Mouse (Mus musculus): ENCODE measurements around the gene Tnp2. TPM values are rescaled to one million over a fixed set of nuclear protein-coding genes. Genes with fewer than 3 reads are reported as not detected.

Gene Tnp2
- polyA plus RNA-seq, 1 experiment from 2014 or later: not detected

GRCm38 (mm10) chr16:10786782-10787547 is 1.5 kb downstream of the Tnp2 start:
- Histone ChIP-seq H3K4me1 (replicated peaks) (peaks cover 28% of the 10 kb centered on the region), H3K36me3 (no peaks in the 10 kb centered on the region), H3K27ac (peak overlapping the region; percentile 99; the same call in 1 of the 2 replicates), H3K9ac (no peak overlapping the region; the same call in 1 of the 2 replicates), H3K9me3 (no peaks in the 10 kb centered on the region), H3K4me3 (replicated peaks) (no peak overlapping the region), H3K4me2 (replicated peaks) (peak overlapping the region; percentile 91), H3K27me3 (replicated peaks) (no peaks in the 10 kb centered on the region)
- 59% methylated on average over 4 of the region's 4 CpGs for WGBS
- no peak for ATAC-seq

- Histone ChIP-seq H3K9me3 (no peaks in the 10 kb centered on the region), H3K27me3 (replicated peaks) (no peaks in the 10 kb centered on the region), H3K4me3 (replicated peaks) (peak overlapping the region; percentile 83), H3K4me1 (replicated peaks) (peaks cover 34% of the 10 kb centered on the region), H3K9ac (peak overlapping the region; percentile 71), H3K27ac (peak overlapping the region; percentile 99), H3K4me2 (replicated peaks) (peak overlapping the region; percentile 91), H3K36me3 (no peaks in the 10 kb centered on the region)
- WGBS: under 1% methylated on average over 9 of the region's 9 CpGs
- peak; percentile 46 for ATAC-seq
Measured at GRCm38 (mm10) chr16:10786288-10786687, 2.2 kb downstream of the Tnp2 start.

GRCm38 (mm10) chr16:10785371-10786231 is 2.9 kb downstream of the Tnp2 start, which contains the start of gene Socs1:
Socs1 (minus strand) TSS chr16:10785536.
- H3K36me3 ChIP-seq: no peaks in the 10 kb centered on the region
- under 1% methylated on average over 58 of the region's 59 CpGs for WGBS
- peaks cover 39% of the 10 kb centered on the region for H3K4me1 ChIP-seq (replicated peaks)
- no peaks in the 10 kb centered on the region for H3K27me3 ChIP-seq (replicated peaks)
- peak within 1 kb of the TSS; percentile 99 for H3K27ac ChIP-seq
- peak within 1 kb of the TSS; percentile 91 for H3K4me2 ChIP-seq (replicated peaks)
- peak within 1 kb of the TSS; percentile 83 for H3K4me3 ChIP-seq (replicated peaks)
- H3K9me3 ChIP-seq: no peaks in the 10 kb centered on the region
- ATAC-seq: peak; percentile 91
- peak within 1 kb of the TSS; percentile 71 for H3K9ac ChIP-seq

GRCm38 (mm10) chr16:10784793-10785370 is 3.6 kb downstream of the Tnp2 start:
- no peaks in the 10 kb centered on the region for H3K27me3 ChIP-seq (replicated peaks)
- under 1% methylated on average over 53 of the region's 55 CpGs for WGBS
- no peaks in the 10 kb centered on the region for H3K9me3 ChIP-seq
- H3K4me2 ChIP-seq (replicated peaks): peak overlapping the region; percentile 91
- peak; percentile 87 for ATAC-seq
- H3K9ac ChIP-seq: peak overlapping the region; percentile 71
- H3K36me3 ChIP-seq: no peaks in the 10 kb centered on the region
- H3K4me1 ChIP-seq (replicated peaks): peaks cover 43% of the 10 kb centered on the region
- peak overlapping the region; percentile 83 for H3K4me3 ChIP-seq (replicated peaks)
- peak overlapping the region; percentile 99 for H3K27ac ChIP-seq

- H3K27me3 ChIP-seq (replicated peaks): no peaks in the 10 kb centered on the region
- H3K4me1 ChIP-seq (replicated peaks): peaks cover 43% of the 10 kb centered on the region
- ATAC-seq: peak; percentile 6
- peak overlapping the region; percentile 99 for H3K27ac ChIP-seq
- no peaks in the 10 kb centered on the region for H3K36me3 ChIP-seq
- WGBS: 1% methylated on average over 81 of the region's 81 CpGs
- peak overlapping the region; percentile 91 for H3K4me2 ChIP-seq (replicated peaks)
- peak overlapping the region; percentile 71 for H3K9ac ChIP-seq
- peak overlapping the region; percentile 83 for H3K4me3 ChIP-seq (replicated peaks)
- no peaks in the 10 kb centered on the region for H3K9me3 ChIP-seq
Measured at GRCm38 (mm10) chr16:10783883-10784792, 4.3 kb downstream of the Tnp2 start.

- H3K4me1 ChIP-seq (replicated peaks): peaks cover 43% of the 10 kb centered on the region
- H3K27ac ChIP-seq: no peak overlapping the region
- H3K27me3 ChIP-seq (replicated peaks): no peaks in the 10 kb centered on the region
- no peaks in the 10 kb centered on the region for H3K9me3 ChIP-seq
- no peak overlapping the region for H3K9ac ChIP-seq
- 53% methylated on average over 8 of the region's 8 CpGs for WGBS
- H3K36me3 ChIP-seq: no peaks in the 10 kb centered on the region
- ATAC-seq: no peak
- peak overlapping the region; percentile 83 for H3K4me3 ChIP-seq (replicated peaks)
- H3K4me2 ChIP-seq (replicated peaks): peak overlapping the region; percentile 91
Measured at GRCm38 (mm10) chr16:10783451-10783850, 5.0 kb downstream of the Tnp2 start.

GRCm38 (mm10) chr16:10783152-10783434 is 5.4 kb downstream of the Tnp2 start:
- no peak for ATAC-seq
- no peak overlapping the region for H3K9ac ChIP-seq
- no peak overlapping the region for H3K27ac ChIP-seq
- H3K4me2 ChIP-seq (replicated peaks): peak overlapping the region; percentile 91
- H3K36me3 ChIP-seq: no peaks in the 10 kb centered on the region
- H3K4me3 ChIP-seq (replicated peaks): peak overlapping the region; percentile 83
- no peaks in the 10 kb centered on the region for H3K9me3 ChIP-seq
- no peaks in the 10 kb centered on the region for H3K27me3 ChIP-seq (replicated peaks)
- peaks cover 43% of the 10 kb centered on the region for H3K4me1 ChIP-seq (replicated peaks)
- 20% methylated on average over 1 of the region's 1 CpGs for WGBS

GRCm38 (mm10) chr16:10782377-10783151 is 5.9 kb downstream of the Tnp2 start:
- Histone ChIP-seq H3K9ac (no peak overlapping the region), H3K4me1 (replicated peaks) (peaks cover 43% of the 10 kb centered on the region), H3K4me2 (replicated peaks) (peak overlapping the region; percentile 91), H3K9me3 (no peaks in the 10 kb centered on the region), H3K4me3 (replicated peaks) (peak overlapping the region; percentile 83; the same call in 1 of the 2 replicates), H3K27ac (no peak overlapping the region), H3K36me3 (no peaks in the 10 kb centered on the region), H3K27me3 (replicated peaks) (no peaks in the 10 kb centered on the region)
- WGBS: 62% methylated on average over 6 of the region's 6 CpGs
- ATAC-seq: no peak

GRCm38 (mm10) chr16:10781862-10782371 is 6.5 kb downstream of the Tnp2 start:
- no peak for ATAC-seq
- peaks cover 43% of the 10 kb centered on the region for H3K4me1 ChIP-seq (replicated peaks)

GRCm38 (mm10) chr16:10780631-10781120 is 7.8 kb downstream of the Tnp2 start:
- Histone ChIP-seq H3K36me3 (no peaks in the 10 kb centered on the region), H3K27me3 (replicated peaks) (no peaks in the 10 kb centered on the region), H3K27ac (no peak overlapping the region), H3K4me2 (replicated peaks) (no peak overlapping the region), H3K9me3 (no peaks in the 10 kb centered on the region), H3K9ac (no peak overlapping the region), H3K4me1 (replicated peaks) (peaks cover 38% of the 10 kb centered on the region), H3K4me3 (replicated peaks) (no peak overlapping the region)
- ATAC-seq: no peak
- WGBS: 68% methylated on average over 5 of the region's 5 CpGs

More at GRCm38 (mm10) chr16:10781862-10782371, 6.5 kb downstream of the Tnp2 start:
- no peaks in the 10 kb centered on the region for H3K36me3 ChIP-seq
- no peaks in the 10 kb centered on the region for H3K27me3 ChIP-seq (replicated peaks)
- H3K27ac ChIP-seq: no peak overlapping the region
- H3K9ac ChIP-seq: no peak overlapping the region
- H3K9me3 ChIP-seq: no peaks in the 10 kb centered on the region
- H3K4me3 ChIP-seq (replicated peaks): no peak overlapping the region
- WGBS: 60% methylated on average over 9 of the region's 9 CpGs
- peak overlapping the region; percentile 91; the same call in 1 of the 2 replicates for H3K4me2 ChIP-seq (replicated peaks)

All from intestine, embryonic 15.5 days (tissue).